Mouse (Mus musculus) olfactory bulb, adult 2 months (tissue): Measurements from ENCODE around the gene Pcyox1.

Experiments used
- CTCF ChIP-seq: fragments of 200-500 bp; IDR thresholded peaks from 2 replicates; pipeline ENCODE4 v1.5.1; 2012; ENCODE audit warnings: low read depth, mild to moderate bottlenecking, low read length, moderate library complexity; ENCODE audit not compliant: insufficient read depth
- POLR2A ChIP-seq: fragments of 200-500 bp; IDR thresholded peaks from 2 replicates; pipeline ENCODE4 v1.6.1; 2012; ENCODE audit warnings: mild to moderate bottlenecking, low read depth, low read length, moderate library complexity; ENCODE audit not compliant: insufficient read depth

GRCm38 (mm10) chr6:86445551-86445950, 48.6 kb upstream of the Pcyox1 start:
- no peak for TF ChIP-seq CTCF
- TF ChIP-seq POLR2A: no peak
